Mouse (Mus musculus) small intestine, adult 2 months (tissue): ENCODE data around the gene Cryab. TPM values are rescaled to one million over a fixed set of nuclear protein-coding genes. Genes with fewer than 3 reads are reported as not detected.

Experiments
- H3K27ac ChIP-seq: fragments of 200-500 bp; 2 replicates; pipeline ENCODE4 v1.5.1; 2012; ENCODE audit warnings: low read depth, low read length, control low read depth, inconsistent platforms; ENCODE audit not compliant: insufficient read depth
- H3K27me3 ChIP-seq: fragments of 200-500 bp; 2 replicates; pipeline ENCODE4 v1.6.1; 2012; ENCODE audit warnings: mild to moderate bottlenecking, moderate library complexity, low read length, inconsistent platforms; ENCODE audit not compliant: control insufficient read depth, insufficient read depth
- H3K36me3 ChIP-seq: fragments of 200-500 bp; 2 replicates; pipeline ENCODE4 v1.6.1; 2012; ENCODE audit warnings: mild to moderate bottlenecking, low read length, control low read depth, inconsistent platforms; ENCODE audit not compliant: control insufficient read depth, insufficient read depth
- H3K4me1 ChIP-seq: fragments of 200-500 bp; 2 replicates; pipeline ENCODE4 v1.6.1; 2012; ENCODE audit warnings: low read length, inconsistent platforms, mixed read lengths; ENCODE audit not compliant: control insufficient read depth, insufficient read depth, insufficient read length
- H3K4me3 ChIP-seq: fragments of 200-500 bp; 2 replicates; pipeline ENCODE4 v1.5.1; 2012; ENCODE audit warnings: low read depth, mild to moderate bottlenecking, control low read depth, inconsistent platforms, low read length, moderate library complexity
- CTCF ChIP-seq: fragments of 200-500 bp; IDR thresholded peaks from 2 replicates; pipeline ENCODE4 v1.5.1; 2012; ENCODE audit warnings: low read depth, mild to moderate bottlenecking, control low read depth, inconsistent platforms, low read length, moderate library complexity, mixed read lengths; ENCODE audit not compliant: insufficient replicate concordance, insufficient read length; ENCODE audit errors: extremely low read depth
- POLR2A ChIP-seq: fragments of 200-500 bp; IDR thresholded peaks from 2 replicates; pipeline ENCODE4 v1.6.1; 2012; ENCODE audit warnings: low read depth, mild to moderate bottlenecking, control low read depth, inconsistent platforms, low read length, moderate library complexity
- WGBS: fragments of 180-500 bp; shearing (Covaris S2); methylation state at CpG from one replicate; pipeline ENCODE4 v1.1.7; 2018; 5-methylcytosine and 5-hydroxymethylcytosine counted together
- polyA plus RNA-seq: library from polyadenylated mRNA; depleted of rRNA; stranded (reverse); fragments of >200 nt; gene quantifications from 2 replicates; pipeline ENCODE4 v1.2.3, GENCODE M21; 2012

Gene Cryab
- polyA plus RNA-seq, 1 experiment: 16.7 TPM

DNA sequence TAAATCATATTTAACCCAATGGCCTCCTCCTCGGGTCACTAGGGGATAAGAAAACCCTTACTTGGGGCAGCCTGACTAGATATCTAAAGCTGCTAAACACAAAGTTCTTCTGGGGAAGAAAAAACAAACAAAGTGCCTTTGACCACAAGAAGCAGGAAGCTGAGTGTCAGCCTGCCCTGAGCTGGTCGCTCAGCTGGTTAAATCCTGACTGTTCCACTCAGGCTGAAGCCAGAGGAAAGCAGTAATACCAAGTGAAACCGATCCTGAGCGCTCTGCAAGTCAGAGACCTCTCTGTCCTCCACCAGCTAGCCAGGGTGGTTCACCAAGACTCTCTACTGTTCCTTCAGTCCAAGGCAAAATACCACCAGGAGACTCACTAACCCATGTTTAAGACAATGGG lies 21.5 kb upstream of the Cryab start:
- Histone ChIP-seq H3K27me3 (no peaks in the 10 kb centered on the region), H3K4me1 (peaks cover 6% of the 10 kb centered on the region; the same call in 1 of the 2 replicates), H3K27ac (no peak overlapping the region), H3K4me3 (no peak overlapping the region), H3K36me3 (no peaks in the 10 kb centered on the region)
- TF ChIP-seq POLR2A (no peak), CTCF (no peak)
- 65% methylated on average over 4 of the region's 4 CpGs for WGBS

DNA sequence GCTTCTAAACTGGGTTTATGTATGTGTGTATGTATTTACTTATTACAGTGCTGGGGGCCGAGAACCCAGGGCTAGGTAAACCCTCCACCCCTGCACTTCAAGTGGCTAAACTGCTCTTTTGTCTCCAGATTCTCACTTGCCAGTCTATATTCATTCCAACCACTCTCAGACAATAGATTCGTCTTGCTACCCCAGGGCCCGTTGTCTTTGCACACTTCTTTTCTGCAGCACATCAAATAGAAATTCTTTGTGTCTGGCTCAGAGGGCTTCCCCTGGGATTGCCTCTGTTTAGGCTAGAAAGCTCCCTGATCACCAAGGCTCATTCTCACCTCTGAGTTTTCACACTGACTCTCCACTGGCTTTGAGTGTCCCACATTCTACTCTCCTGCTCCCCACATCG lies 18.6 kb upstream of the Cryab start:
- Histone ChIP-seq H3K4me1 (peaks cover 6% of the 10 kb centered on the region; the same call in 1 of the 2 replicates), H3K27ac (no peak overlapping the region), H3K36me3 (no peaks in the 10 kb centered on the region), H3K4me3 (no peak overlapping the region), H3K27me3 (no peaks in the 10 kb centered on the region)
- TF ChIP-seq POLR2A: no peak
- WGBS: 68% methylated on average over 4 of the region's 4 CpGs

DNA sequence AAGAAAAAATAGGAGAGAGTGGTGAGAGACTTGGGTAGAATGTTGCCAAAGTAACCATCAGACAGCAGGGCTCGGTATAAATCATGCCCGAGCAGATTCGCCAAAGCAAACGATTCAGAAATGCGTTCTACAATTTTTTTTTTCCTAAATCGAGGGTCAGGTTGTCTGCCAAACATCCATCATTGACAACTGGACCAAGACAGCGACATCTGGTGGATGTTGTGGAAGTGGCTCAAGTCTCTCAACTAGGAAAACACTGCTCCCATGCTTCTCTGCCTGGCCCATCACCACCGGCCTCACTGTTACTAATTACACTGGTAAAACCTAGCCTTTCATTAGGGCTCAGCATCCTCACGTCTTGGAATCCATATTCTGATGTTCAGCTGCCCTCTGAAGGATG lies 16.1 kb upstream of the Cryab start:
- no peaks in the 10 kb centered on the region for H3K27me3 ChIP-seq
- H3K27ac ChIP-seq: no peak overlapping the region
- H3K4me3 ChIP-seq: no peak overlapping the region
- H3K36me3 ChIP-seq: 0 out of 2 replicates have a peak, but pooled peaks cover 2% of the 10 kb centered on the region
- WGBS: 5% methylated on average over 9 of the region's 9 CpGs
- TF ChIP-seq CTCF (peak; percentile 50; the same call in 1 of the 2 replicates), POLR2A (no peak)
- peaks cover 3% of the 10 kb centered on the region; the same call in 1 of the 2 replicates for H3K4me1 ChIP-seq

DNA sequence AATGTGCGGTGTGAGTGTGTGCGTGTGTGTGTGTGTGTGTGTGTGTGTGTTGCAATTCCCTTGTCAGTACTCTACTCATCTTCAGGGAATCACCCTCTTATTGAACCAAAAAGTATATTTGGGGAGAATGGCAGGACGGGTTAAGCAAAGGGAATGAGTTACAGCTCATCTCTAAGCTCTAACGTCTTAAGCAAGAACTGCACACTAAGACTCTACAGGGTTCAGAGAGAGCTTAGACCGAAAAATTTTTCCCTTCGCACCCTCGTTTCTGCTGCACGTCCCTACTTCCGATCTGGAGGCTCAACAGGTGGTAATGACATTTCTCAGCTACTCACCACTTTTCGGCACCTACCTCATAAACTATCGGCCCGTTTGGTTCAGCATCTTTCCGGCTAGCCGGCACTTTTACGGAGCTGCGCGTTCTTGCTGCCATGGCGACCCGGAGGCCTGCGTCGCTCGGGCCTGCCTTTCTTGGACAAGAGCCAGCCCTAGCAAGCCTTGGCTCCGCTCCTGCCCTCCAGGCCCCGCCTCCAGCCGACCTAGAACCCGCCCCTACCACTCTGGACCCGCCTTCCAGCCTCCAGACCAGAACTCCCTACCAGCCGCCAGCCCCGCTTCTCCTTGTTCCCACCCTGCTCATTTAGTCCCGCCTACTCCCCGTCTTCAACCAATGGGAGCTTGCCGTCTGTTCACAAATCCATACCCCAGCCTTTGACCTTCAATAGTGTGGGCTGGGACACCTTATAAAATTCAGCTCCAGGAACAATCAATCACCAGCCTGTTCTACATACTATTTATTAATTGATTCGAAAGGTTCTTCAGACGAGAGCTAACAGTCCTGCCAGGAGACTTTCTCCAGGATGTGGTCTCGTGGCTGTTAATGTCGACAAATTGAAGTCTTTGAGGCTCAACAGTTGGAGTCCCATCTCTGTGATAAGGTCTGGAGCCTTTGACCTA lies 11.9 kb upstream of the Cryab start, which contains the start of gene Dixdc1:
Dixdc1 (minus strand) TSS at position 604 of the 957 bp plus-strand sequence.
- Histone ChIP-seq H3K27me3 (no peaks in the 10 kb centered on the region), H3K27ac (peak within 1 kb of the TSS; percentile 29; the same call in 1 of the 2 replicates), H3K4me3 (peak within 1 kb of the TSS; percentile 31), H3K4me1 (peaks cover 3% of the 10 kb centered on the region; the same call in 1 of the 2 replicates), H3K36me3 (peaks cover 11% of the 10 kb centered on the region)
- TF ChIP-seq POLR2A (peak; percentile 40; the same call in 1 of the 2 replicates), CTCF (no peak)
- 7% methylated on average over 35 of the region's 36 CpGs for WGBS

DNA sequence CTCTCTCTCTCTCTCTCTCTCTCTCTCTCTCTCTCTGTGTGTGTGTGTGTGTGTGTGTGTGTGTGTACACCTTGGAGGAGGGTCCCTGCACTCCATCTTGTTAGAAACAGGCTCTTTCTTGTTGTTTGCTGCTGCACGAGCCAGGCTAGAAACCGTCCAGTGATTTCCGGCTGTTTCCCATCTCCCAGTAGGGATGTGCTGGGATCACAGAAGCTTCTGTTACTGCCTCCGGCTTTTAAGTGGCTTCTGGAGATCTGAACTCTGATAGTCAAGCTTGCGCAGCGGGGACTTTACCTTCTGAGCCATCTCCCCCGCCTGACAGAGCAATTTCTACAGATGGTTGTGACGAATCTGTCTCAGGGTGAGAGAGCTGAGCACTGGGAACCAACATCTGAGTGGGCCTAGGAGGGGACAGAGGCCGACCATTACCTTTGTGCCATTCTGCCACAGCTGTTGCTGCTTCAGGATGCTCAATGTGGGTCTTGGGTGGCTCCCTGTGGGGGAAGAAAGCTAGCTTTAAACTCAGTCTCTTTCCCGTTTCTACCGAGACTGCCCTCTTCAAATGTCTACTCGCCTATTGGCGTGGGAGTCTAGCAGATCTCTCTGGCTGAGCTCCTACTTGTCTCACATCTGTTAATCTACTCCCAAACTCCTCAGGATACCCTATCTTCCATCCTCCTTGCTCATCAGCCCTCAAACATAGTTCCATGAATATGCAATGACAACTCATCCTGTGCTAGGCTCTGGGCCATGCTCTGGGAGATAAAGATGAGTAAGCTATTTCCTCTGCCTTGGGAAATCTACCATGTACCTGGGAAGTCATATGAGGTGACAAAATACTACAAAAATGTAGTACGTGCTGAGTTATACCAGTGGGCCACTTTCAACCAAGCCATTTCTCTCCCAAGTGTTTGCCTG lies 10.0 kb upstream of the Cryab start:
- 89% methylated on average over 14 of the region's 14 CpGs for WGBS

DNA sequence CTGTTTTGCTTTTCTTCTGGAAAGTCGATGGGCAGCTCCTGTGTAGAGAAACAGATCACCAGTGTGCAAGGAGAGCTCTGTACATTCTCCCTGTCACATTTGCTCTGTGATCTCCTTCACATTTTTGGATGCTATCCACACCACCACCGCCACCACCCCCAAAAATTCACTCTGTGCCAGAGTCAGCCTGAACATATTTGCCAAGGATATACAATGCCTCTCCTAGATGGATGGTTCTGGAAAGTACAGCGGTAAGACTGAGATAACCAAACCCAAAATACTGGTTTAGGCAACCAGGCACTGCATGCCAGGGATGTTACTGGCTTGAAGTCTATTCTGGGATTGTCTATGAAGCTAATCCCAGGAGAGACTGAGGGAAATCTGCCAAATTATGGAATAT lies 8.9 kb upstream of the Cryab start:
- no peak overlapping the region for H3K27ac ChIP-seq
- 83% methylated on average over 3 of the region's 3 CpGs for WGBS

More for the DNA sequence above, 10.0 kb upstream of the Cryab start:
- TF ChIP-seq POLR2A: no peak
- TF ChIP-seq CTCF: no peak
- Histone ChIP-seq H3K4me1 (peaks cover 6% of the 10 kb centered on the region; the same call in 1 of the 2 replicates), H3K36me3 (peaks cover 11% of the 10 kb centered on the region), H3K4me3 (no peak overlapping the region), H3K27me3 (no peaks in the 10 kb centered on the region), H3K27ac (no peak overlapping the region)

More for the DNA sequence above, 8.9 kb upstream of the Cryab start:
- H3K4me1 ChIP-seq: peaks cover 8% of the 10 kb centered on the region; the same call in 1 of the 2 replicates
- no peak overlapping the region for H3K4me3 ChIP-seq
- H3K36me3 ChIP-seq: peaks cover 11% of the 10 kb centered on the region
- TF ChIP-seq CTCF (no peak), POLR2A (no peak)
- H3K27me3 ChIP-seq: no peaks in the 10 kb centered on the region
